Mouse (Mus musculus): Measurements from ENCODE around the gene Gm20708. TPM values are rescaled to one million over a fixed set of nuclear protein-coding genes. Genes with fewer than 3 reads are reported as not detected.

Gm20708 gene
- 0.58 and 0.59 TPM in 2 replicates for polyA plus RNA-seq (2014; fragmentation: Nextera tagmentation; extraction: Ambion mirVana)

DNA sequence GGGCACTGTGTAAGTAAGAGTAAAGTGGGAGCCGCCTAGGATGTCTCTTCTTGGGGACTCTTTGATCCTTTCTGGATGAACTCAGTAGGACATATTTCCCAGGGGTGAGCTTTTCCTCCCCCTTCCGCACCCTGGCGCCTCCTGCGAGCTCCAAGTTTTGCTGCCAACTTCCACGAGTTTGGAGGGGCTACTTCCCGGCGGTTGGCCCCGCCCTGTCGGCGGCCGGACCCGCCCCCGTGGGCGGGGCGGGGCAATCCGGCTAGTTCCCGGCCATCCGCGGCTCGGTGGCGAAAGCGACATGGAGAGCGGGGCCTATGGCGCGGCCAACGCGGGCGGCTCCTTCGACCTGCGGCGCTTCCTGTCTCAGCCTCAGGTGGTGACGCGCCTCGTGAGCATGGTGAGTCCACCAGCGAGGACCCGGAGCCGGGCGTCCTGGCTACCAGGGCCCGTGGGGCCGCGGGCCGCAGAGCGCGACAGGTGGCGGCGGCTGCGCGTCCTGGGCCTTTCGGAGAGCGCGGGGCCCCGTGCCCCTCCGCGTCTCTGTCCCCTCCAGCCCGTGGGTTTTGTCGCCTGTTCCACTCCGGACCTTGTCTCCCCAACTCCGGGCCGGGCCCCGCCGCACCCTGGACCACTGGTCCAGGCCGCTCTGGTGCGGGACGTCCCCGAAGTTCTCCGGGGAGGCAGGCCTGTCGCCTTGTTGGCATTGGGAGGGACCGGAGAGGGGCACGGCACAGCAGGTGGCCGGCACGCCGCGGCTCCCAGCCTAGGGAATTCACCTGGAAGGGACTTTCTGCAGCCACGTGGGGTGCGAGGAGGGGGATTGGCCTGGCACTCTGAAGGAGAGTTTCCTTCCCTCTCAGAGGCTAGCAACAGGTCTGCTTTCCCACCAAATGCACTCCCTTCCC is at the start of gene Gm20708, which contains the start of gene Syngr2:
Gene Gm20708, plus strand, starts transcription at position 262 of the 905 bp plus-strand sequence.
Gene Syngr2, plus strand, starts transcription at position 262 of the 905 bp plus-strand sequence.
- Histone ChIP-seq H3K36me3 (ENCODE audit: control insufficient read depth, insufficient read depth, low read length) (peaks cover 22% of the 10 kb centered on the region; the same call in 1 of the 2 replicates), H3K27ac (ENCODE audit: low read depth, low read length) (peak within 1 kb of the TSS; percentile 44; the same call in 1 of the 2 replicates), H3K4me2 (replicated peaks; ENCODE audit: low read depth, low read length) (peak within 1 kb of the TSS; percentile 93), H3K9ac (ENCODE audit: low read depth, low read length) (peak within 1 kb of the TSS; percentile 72), H3K27me3 (ENCODE audit: control insufficient read depth, insufficient read depth, low read length) (no peaks in the 10 kb centered on the region), H3K9me3 (ENCODE audit: control insufficient read depth, low read length) (no peaks in the 10 kb centered on the region), H3K4me1 (ENCODE audit: control insufficient read depth, insufficient read depth, low read length) (peaks cover 14% of the 10 kb centered on the region), H3K4me3 (ENCODE audit: low read length) (peak within 1 kb of the TSS; percentile 75)
- ATAC-seq (ENCODE audit: low FRiP score, low TSS enrichment): peak; percentile 78
- WGBS: under 1% methylated on average over 73 of the region's 75 CpGs

DNA sequence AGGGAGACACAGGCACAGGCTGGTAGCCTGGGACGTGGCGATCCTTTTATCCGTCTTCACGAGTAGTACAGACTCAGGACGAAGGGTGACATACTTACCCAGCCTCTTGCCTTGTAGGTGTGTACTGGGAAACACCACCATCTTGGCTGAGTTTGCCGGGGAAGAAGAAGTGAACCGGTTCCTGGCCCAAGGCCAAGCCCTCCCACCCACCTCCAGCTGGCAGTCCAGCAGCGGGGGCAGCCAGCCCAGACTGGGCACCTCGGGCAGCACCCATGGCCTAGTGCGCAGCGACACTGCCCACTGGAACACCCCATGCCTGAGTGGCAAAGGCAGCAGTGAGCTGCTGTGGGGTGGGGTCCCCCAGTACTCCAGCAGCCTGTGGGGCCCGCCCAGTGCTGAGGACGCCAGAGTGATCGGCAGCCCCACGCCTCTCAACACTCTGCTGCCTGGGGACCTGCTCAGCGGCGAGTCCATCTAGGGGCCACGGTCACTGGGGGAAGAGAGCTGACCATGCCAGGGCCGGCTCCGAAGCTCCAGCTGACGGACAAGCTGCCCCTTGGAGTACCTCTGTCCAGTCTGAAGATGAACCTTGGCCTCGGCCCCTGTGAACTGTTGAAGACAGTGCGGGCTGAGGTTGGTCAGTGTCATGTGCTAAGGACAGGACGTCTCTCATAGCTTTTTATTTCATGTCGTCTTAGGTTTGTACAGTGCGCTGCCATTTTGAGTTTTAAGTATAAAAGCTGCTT is 48.9 kb upstream of the Gm20708 start:
- Histone ChIP-seq H3K36me3 (ENCODE audit: control insufficient read depth, insufficient read depth, low read length) (peaks cover 69% of the 10 kb centered on the region), H3K4me3 (ENCODE audit: low read length) (no peak overlapping the region), H3K9ac (ENCODE audit: low read depth, low read length) (no peak overlapping the region), H3K4me2 (replicated peaks; ENCODE audit: low read depth, low read length) (no peak overlapping the region), H3K4me1 (ENCODE audit: control insufficient read depth, insufficient read depth, low read length) (no peaks in the 10 kb centered on the region), H3K27ac (ENCODE audit: low read depth, low read length) (no peak overlapping the region), H3K27me3 (ENCODE audit: control insufficient read depth, insufficient read depth, low read length) (no peaks in the 10 kb centered on the region), H3K9me3 (ENCODE audit: control insufficient read depth, low read length) (no peaks in the 10 kb centered on the region)
- ATAC-seq (ENCODE audit: low FRiP score, low TSS enrichment): no peak; the same call in 1 of the 2 replicates
- 89% methylated on average over 26 of the region's 26 CpGs for WGBS

DNA sequence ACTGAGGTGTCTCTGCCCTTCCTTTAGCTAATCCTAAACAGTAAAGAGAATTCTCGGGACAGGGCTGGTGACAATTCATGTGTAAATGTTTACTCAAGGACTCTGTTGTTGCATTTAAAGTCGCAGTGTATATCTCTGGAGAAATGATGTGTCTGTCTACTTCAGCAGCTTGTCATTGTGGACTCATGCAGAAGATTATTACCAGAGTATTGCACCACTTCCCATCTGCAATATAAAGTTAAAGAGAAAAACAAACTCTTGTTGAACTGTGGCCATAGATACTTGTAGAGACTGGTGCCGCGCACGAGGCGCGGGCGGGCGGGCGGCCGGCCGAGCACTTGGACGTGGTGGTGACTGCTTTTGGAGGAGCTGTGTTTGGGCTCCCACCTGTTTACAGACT is 47.7 kb upstream of the Gm20708 start:
- Histone ChIP-seq H3K4me3 (ENCODE audit: low read length) (no peak overlapping the region), H3K9ac (ENCODE audit: low read depth, low read length) (no peak overlapping the region), H3K4me1 (ENCODE audit: control insufficient read depth, insufficient read depth, low read length) (no peaks in the 10 kb centered on the region), H3K27me3 (ENCODE audit: control insufficient read depth, insufficient read depth, low read length) (no peaks in the 10 kb centered on the region), H3K4me2 (replicated peaks; ENCODE audit: low read depth, low read length) (no peak overlapping the region), H3K9me3 (ENCODE audit: control insufficient read depth, low read length) (no peaks in the 10 kb centered on the region), H3K27ac (ENCODE audit: low read depth, low read length) (no peak overlapping the region), H3K36me3 (ENCODE audit: control insufficient read depth, insufficient read depth, low read length) (peaks cover 61% of the 10 kb centered on the region)
- ATAC-seq (ENCODE audit: low FRiP score, low TSS enrichment): no peak
- WGBS: 87% methylated on average over 13 of the region's 13 CpGs

DNA sequence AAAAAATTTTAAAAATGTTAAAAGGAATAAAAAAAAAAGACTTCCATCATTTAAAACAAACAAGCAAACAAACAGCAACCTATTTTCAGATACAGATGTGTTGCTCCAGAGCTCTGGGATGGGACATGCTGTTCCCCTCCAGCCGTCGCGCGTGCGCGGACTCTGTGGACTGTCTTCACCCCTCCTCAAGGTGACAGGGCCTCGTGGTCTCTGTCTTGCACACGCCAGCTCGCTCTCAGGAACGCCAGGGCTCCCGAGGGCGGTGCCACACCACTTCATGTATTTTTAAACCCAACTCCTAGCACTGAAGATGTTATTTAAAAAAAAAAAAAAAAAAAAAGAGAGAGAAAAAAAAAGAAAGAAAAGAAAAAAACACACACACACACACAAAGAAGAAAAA is 47.2 kb upstream of the Gm20708 start:
- Histone ChIP-seq H3K9ac (ENCODE audit: low read depth, low read length) (no peak overlapping the region), H3K9me3 (ENCODE audit: control insufficient read depth, low read length) (no peaks in the 10 kb centered on the region), H3K27ac (ENCODE audit: low read depth, low read length) (no peak overlapping the region), H3K4me1 (ENCODE audit: control insufficient read depth, insufficient read depth, low read length) (no peaks in the 10 kb centered on the region), H3K4me2 (replicated peaks; ENCODE audit: low read depth, low read length) (no peak overlapping the region), H3K27me3 (ENCODE audit: control insufficient read depth, insufficient read depth, low read length) (no peaks in the 10 kb centered on the region), H3K36me3 (ENCODE audit: control insufficient read depth, insufficient read depth, low read length) (peaks cover 60% of the 10 kb centered on the region), H3K4me3 (ENCODE audit: low read length) (no peak overlapping the region)
- no peak for ATAC-seq (ENCODE audit: low FRiP score, low TSS enrichment)
- WGBS: 84% methylated on average over 12 of the region's 12 CpGs

DNA sequence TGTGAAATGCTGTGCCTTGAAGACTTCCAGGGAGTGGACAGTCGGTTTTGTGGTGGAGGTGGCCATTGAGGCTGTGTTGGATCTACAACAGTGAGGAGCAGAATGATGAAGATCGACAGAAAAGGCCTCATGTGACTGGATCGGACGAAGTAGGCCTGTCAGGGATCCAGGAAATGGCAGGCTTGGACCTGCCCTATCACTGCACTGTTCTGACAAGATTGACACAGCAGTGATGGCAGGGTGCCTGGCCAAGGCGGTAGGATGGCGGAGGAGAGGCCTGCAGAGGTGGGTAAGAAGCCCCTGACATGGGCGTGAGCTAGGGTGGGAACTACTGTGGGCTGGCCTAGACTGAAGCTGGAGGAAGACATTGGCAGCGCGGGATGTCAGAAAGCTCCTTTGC is 45.1 kb upstream of the Gm20708 start:
- 90% methylated on average over 9 of the region's 9 CpGs for WGBS
- no peaks in the 10 kb centered on the region for H3K4me1 ChIP-seq (ENCODE audit: control insufficient read depth, insufficient read depth, low read length)
- no peak overlapping the region for H3K4me2 ChIP-seq (replicated peaks; ENCODE audit: low read depth, low read length)
- H3K9me3 ChIP-seq (ENCODE audit: control insufficient read depth, low read length): no peaks in the 10 kb centered on the region
- no peak overlapping the region for H3K27ac ChIP-seq (ENCODE audit: low read depth, low read length)
- no peak for ATAC-seq (ENCODE audit: low FRiP score, low TSS enrichment)
- H3K27me3 ChIP-seq (ENCODE audit: control insufficient read depth, insufficient read depth, low read length): no peaks in the 10 kb centered on the region
- H3K36me3 ChIP-seq (ENCODE audit: control insufficient read depth, insufficient read depth, low read length): peaks cover 42% of the 10 kb centered on the region
- H3K4me3 ChIP-seq (ENCODE audit: low read length): no peak overlapping the region
- no peak overlapping the region for H3K9ac ChIP-seq (ENCODE audit: low read depth, low read length)

DNA sequence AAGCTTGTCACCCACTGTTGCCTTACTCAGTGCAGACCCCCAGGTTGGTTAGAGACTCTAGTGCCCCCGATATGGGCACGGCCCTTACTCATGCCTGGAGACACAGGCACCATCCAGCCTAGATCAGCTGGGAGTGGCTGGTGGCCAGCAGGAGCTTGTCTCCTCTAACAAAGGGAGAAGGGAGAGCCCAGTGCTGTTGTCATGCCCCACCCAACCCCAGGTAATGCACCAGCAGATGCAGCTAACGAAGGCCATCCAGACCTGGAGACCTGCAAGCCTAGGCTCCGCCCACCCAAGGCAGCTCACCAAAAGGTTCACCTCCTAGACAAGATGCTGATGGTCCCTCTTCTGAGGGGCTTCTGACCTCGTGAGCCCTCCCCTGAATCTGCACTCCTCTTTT is 44.1 kb upstream of the Gm20708 start:
- H3K4me1 ChIP-seq (ENCODE audit: control insufficient read depth, insufficient read depth, low read length): no peaks in the 10 kb centered on the region
- H3K4me3 ChIP-seq (ENCODE audit: low read length): no peak overlapping the region
- no peak overlapping the region for H3K27ac ChIP-seq (ENCODE audit: low read depth, low read length)
- no peaks in the 10 kb centered on the region for H3K27me3 ChIP-seq (ENCODE audit: control insufficient read depth, insufficient read depth, low read length)
- H3K9ac ChIP-seq (ENCODE audit: low read depth, low read length): no peak overlapping the region
- WGBS: 90% methylated on average over 4 of the region's 5 CpGs
- ATAC-seq (ENCODE audit: low FRiP score, low TSS enrichment): no peak
- no peaks in the 10 kb centered on the region for H3K9me3 ChIP-seq (ENCODE audit: control insufficient read depth, low read length)
- no peak overlapping the region for H3K4me2 ChIP-seq (replicated peaks; ENCODE audit: low read depth, low read length)
- peaks cover 32% of the 10 kb centered on the region for H3K36me3 ChIP-seq (ENCODE audit: control insufficient read depth, insufficient read depth, low read length)

DNA sequence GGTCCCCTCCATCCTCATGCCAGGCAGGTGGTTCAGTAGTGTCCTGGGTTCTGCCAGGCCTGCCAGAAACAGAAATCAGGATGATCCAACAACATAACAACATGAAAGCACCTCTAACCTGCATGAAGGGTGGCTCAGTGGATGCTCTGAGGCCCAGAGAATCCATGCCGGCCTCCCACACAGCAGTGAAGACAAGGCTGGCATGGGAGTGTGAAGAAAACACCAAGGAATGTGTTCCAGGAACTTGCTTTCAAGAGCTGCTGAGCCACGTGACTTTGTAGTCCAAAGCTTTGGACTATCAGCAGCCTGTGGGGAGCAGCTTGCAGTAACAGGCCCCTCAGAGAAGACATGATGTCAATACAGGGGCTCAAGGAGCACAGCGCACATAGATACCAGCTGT is 43.2 kb upstream of the Gm20708 start:
- no peak for ATAC-seq (ENCODE audit: low FRiP score, low TSS enrichment)
- H3K4me2 ChIP-seq (replicated peaks; ENCODE audit: low read depth, low read length): no peak overlapping the region
- 87% methylated on average over 3 of the region's 3 CpGs for WGBS
- H3K27me3 ChIP-seq (ENCODE audit: control insufficient read depth, insufficient read depth, low read length): no peaks in the 10 kb centered on the region
- peaks cover 26% of the 10 kb centered on the region for H3K36me3 ChIP-seq (ENCODE audit: control insufficient read depth, insufficient read depth, low read length)
- no peak overlapping the region for H3K9ac ChIP-seq (ENCODE audit: low read depth, low read length)
- H3K27ac ChIP-seq (ENCODE audit: low read depth, low read length): no peak overlapping the region
- no peak overlapping the region for H3K4me3 ChIP-seq (ENCODE audit: low read length)
- no peaks in the 10 kb centered on the region for H3K9me3 ChIP-seq (ENCODE audit: control insufficient read depth, low read length)
- H3K4me1 ChIP-seq (ENCODE audit: control insufficient read depth, insufficient read depth, low read length): no peaks in the 10 kb centered on the region

DNA sequence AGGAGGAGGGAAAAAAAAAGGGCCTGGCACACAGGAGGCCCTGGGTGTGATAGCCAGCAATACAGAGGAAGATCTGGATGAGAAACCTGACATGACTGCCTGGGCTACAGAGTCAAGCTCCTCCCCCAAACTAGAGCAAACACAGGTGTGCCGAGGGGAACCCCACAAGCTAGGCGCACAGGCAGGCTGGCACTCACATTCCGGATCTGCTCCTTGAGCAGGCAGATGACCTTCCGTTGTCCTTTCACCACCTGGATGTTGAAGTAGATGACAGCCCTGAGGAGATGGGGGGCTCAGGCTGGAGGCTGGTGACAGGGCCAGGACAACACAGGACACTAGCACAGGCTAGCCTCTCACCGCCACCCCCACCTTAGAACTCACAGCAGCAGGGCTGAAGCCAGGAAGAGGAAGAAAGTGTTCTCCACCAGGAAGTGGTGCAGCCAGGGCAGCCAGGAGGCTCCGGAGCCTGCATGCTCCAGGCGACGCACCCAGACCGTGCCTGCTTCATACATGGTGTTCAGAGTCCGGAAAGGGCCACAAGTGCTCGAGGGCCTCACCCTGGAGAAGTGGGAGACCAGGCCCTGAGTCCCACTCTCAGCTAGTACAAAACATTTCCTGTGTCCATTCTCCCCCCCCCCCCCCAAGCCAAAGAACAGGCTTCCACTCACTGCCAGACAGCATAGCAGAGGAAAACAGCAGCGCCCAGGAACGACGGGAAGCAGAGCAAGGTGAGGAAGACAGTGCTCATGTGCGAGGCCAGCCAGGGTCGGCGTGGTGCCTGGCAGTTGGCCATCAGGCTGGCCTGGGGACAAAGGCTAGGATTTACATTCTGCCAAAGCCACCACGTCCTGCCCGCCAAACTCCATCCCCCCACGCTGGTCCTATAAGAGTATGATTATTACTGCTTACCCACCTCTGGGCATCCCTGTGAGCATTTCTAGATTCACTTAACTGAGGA is 40.5 kb upstream of the Gm20708 start:
- ATAC-seq (ENCODE audit: low FRiP score, low TSS enrichment): no peak
- H3K4me2 ChIP-seq (replicated peaks; ENCODE audit: low read depth, low read length): no peak overlapping the region
- no peaks in the 10 kb centered on the region for H3K9me3 ChIP-seq (ENCODE audit: control insufficient read depth, low read length)
- no peak overlapping the region for H3K9ac ChIP-seq (ENCODE audit: low read depth, low read length)
- peaks cover 39% of the 10 kb centered on the region for H3K36me3 ChIP-seq (ENCODE audit: control insufficient read depth, insufficient read depth, low read length)
- H3K27ac ChIP-seq (ENCODE audit: low read depth, low read length): no peak overlapping the region
- no peak overlapping the region for H3K4me3 ChIP-seq (ENCODE audit: low read length)
- H3K27me3 ChIP-seq (ENCODE audit: control insufficient read depth, insufficient read depth, low read length): no peaks in the 10 kb centered on the region
- no peaks in the 10 kb centered on the region for H3K4me1 ChIP-seq (ENCODE audit: control insufficient read depth, insufficient read depth, low read length)
- WGBS: 85% methylated on average over 20 of the region's 20 CpGs

Data from kidney, embryonic 14.5 days (tissue).